Mouse (Mus musculus) lung, postnatal 0 days (tissue): ENCODE measurements at regions not wholly inside any gene's neighbourhood (a gene's known extent, or its start where the extent isn't known, plus 50 kb on each side); places are given as distances from the start of the nearest gene placed in this dataset.

Experiments
- CTCF ChIP-seq: IDR thresholded peaks from 2 replicates; pipeline ENCODE4 v1.5.1; 2016; ENCODE audit warnings: antibody characterized with exemption, mild to moderate bottlenecking
- EP300 ChIP-seq: IDR thresholded peaks from 2 replicates; pipeline ENCODE4 v1.6.1; 2016; ENCODE audit warnings: antibody characterized with exemption, mild to moderate bottlenecking, control low read depth

- no peak for TF ChIP-seq CTCF
- TF ChIP-seq EP300, result no peak
These were observed 105.7 kb upstream of the Mrps10 start for GRCm38 (mm10) chr17:47262986-47263385.
